Mouse (Mus musculus) liver, embryonic 11.5 days (tissue): Measurements from ENCODE around the gene Rnf216. TPM values are rescaled to one million over a fixed set of nuclear protein-coding genes. Genes with fewer than 3 reads are reported as not detected.

ENCODE experiments used
- ATAC-seq: fragments of 200-750 bp; cut with Nextera tagmentation; replicated peaks from 2 replicates; pipeline ENCODE4 v1.8.0; 2017; ENCODE audit warnings: moderate number of reproducible peaks, mild to moderate bottlenecking, moderate TSS enrichment, moderate library complexity; ENCODE audit not compliant: low FRiP score
- DNase-seq: peaks from one replicate; pipeline ENCODE4 v3.0.0-alpha.2; 2017; ENCODE audit warnings: low spot score
- H3K27ac ChIP-seq: fragments of 300-500 bp; sonication (generic); 2 replicates; pipeline ENCODE4 v1.5.1; 2014; ENCODE audit warnings: mild to moderate bottlenecking, low read depth, low read length, control low read depth
- H3K27me3 ChIP-seq: fragments of 300-500 bp; sonication (generic); replicated peaks from 2 replicates; pipeline ENCODE4 v1.6.1; 2014; ENCODE audit warnings: low read length, mixed read lengths; ENCODE audit not compliant: control insufficient read depth, insufficient read depth
- H3K36me3 ChIP-seq: fragments of 300-500 bp; sonication (generic); 2 replicates; pipeline ENCODE4 v1.6.1; 2014; ENCODE audit warnings: mild to moderate bottlenecking, low read length, moderate library complexity, mixed read lengths; ENCODE audit not compliant: control insufficient read depth, insufficient read depth
- H3K4me1 ChIP-seq: fragments of 300-500 bp; sonication (generic); replicated peaks from 2 replicates; pipeline ENCODE4 v1.6.1; 2014; ENCODE audit warnings: low read length, mixed read lengths; ENCODE audit not compliant: control insufficient read depth, insufficient read depth
- H3K4me2 ChIP-seq: fragments of 300-500 bp; sonication (generic); 2 replicates; pipeline ENCODE4 v1.6.1; 2014; ENCODE audit warnings: mild to moderate bottlenecking, control low read depth, moderate library complexity
- H3K4me3 ChIP-seq: fragments of 300-500 bp; sonication (generic); 2 replicates; pipeline ENCODE4 v1.5.1; 2014; ENCODE audit warnings: low read depth, low read length, control low read depth
- H3K9ac ChIP-seq: fragments of 300-500 bp; sonication (generic); 2 replicates; pipeline ENCODE4 v1.6.1; 2014; ENCODE audit warnings: low read depth, low read length, control low read depth
- H3K9me3 ChIP-seq: fragments of 300-500 bp; sonication (generic); 2 replicates; pipeline ENCODE4 v1.6.1; 2016; ENCODE audit warnings: low read length, inconsistent platforms, mixed read lengths; ENCODE audit not compliant: control insufficient read depth
- WGBS: fragments of 180-500 bp; shearing (Covaris S2); extraction: QIAGEN DNeasy Blood & Tissue Kit; methylation state at CpG from one replicate; pipeline ENCODE4 v1.1.7; 2014; 5-methylcytosine and 5-hydroxymethylcytosine counted together
- polyA plus RNA-seq: library from polyadenylated mRNA; unstranded; fragments of >200 nt; fragmentation: Nextera tagmentation; extraction: Ambion mirVana; gene quantifications from 2 replicates; pipeline ENCODE4 v1.2.1, GENCODE M21; 2014

The Rnf216 gene
- polyA plus RNA-seq, 1 experiment from 2014 or later: 34.7 TPM

GRCm38 (mm10) chr5:142962444-142962961 lies 150.3 kb downstream of the Rnf216 start:
- Histone ChIP-seq H3K9ac (peak overlapping the region; percentile 70), H3K4me2 (peak overlapping the region; percentile 81), H3K27me3 (peaks cover 50% of the 10 kb centered on the region), H3K27ac (peak overlapping the region; percentile 82), H3K9me3 (no peaks in the 10 kb centered on the region), H3K4me3 (peak overlapping the region; percentile 70), H3K4me1 (peaks cover 12% of the 10 kb centered on the region), H3K36me3 (peaks cover 7% of the 10 kb centered on the region; the same call in 1 of the 2 replicates)
- DNase-seq (no peak), ATAC-seq (no peak)
- 13% methylated on average over 11 of the region's 11 CpGs for WGBS

GRCm38 (mm10) chr5:142961881-142962443 lies 150.8 kb downstream of the Rnf216 start:
- peak overlapping the region; percentile 70 for H3K9ac ChIP-seq
- H3K9me3 ChIP-seq: no peaks in the 10 kb centered on the region
- peak; percentile 51 for ATAC-seq
- H3K4me1 ChIP-seq: peaks cover 12% of the 10 kb centered on the region
- H3K4me3 ChIP-seq: peak overlapping the region; percentile 70
- WGBS: 2% methylated on average over 43 of the region's 43 CpGs
- peaks cover 50% of the 10 kb centered on the region for H3K27me3 ChIP-seq
- peak; percentile 76 for DNase-seq
- peaks cover 7% of the 10 kb centered on the region; the same call in 1 of the 2 replicates for H3K36me3 ChIP-seq
- peak overlapping the region; percentile 81 for H3K4me2 ChIP-seq
- peak overlapping the region; percentile 82 for H3K27ac ChIP-seq

GRCm38 (mm10) chr5:142961398-142961880 lies 151.4 kb downstream of the Rnf216 start:
- Histone ChIP-seq H3K27ac (peak overlapping the region; percentile 82), H3K4me2 (peak overlapping the region; percentile 81), H3K4me1 (peaks cover 12% of the 10 kb centered on the region), H3K9ac (peak overlapping the region; percentile 70), H3K36me3 (peaks cover 5% of the 10 kb centered on the region; the same call in 1 of the 2 replicates), H3K4me3 (peak overlapping the region; percentile 70), H3K9me3 (no peaks in the 10 kb centered on the region), H3K27me3 (peaks cover 50% of the 10 kb centered on the region)
- DNase-seq (peak; percentile 54), ATAC-seq (peak; percentile 29; the same call in 1 of the 2 replicates)
- WGBS: 1% methylated on average over 15 of the region's 15 CpGs

GRCm38 (mm10) chr5:142960775-142961271 lies 152.0 kb downstream of the Rnf216 start:
- Histone ChIP-seq H3K27me3 (peaks cover 51% of the 10 kb centered on the region), H3K36me3 (no peaks in the 10 kb centered on the region), H3K9me3 (no peaks in the 10 kb centered on the region), H3K4me2 (peak overlapping the region; percentile 81), H3K9ac (peak overlapping the region; percentile 70), H3K27ac (peak overlapping the region; percentile 82), H3K4me1 (peaks cover 12% of the 10 kb centered on the region), H3K4me3 (peak overlapping the region; percentile 70)
- no peak for ATAC-seq
- no peak for DNase-seq
- 2% methylated on average over 59 of the region's 59 CpGs for WGBS

GRCm38 (mm10) chr5:142959576-142960556 lies 152.9 kb downstream of the Rnf216 start, which contains the start of gene Fscn1:
Gene Fscn1 (plus strand): TSS chr5:142960343.
- DNase-seq: peak; percentile 89
- peaks cover 12% of the 10 kb centered on the region for H3K4me1 ChIP-seq
- H3K27ac ChIP-seq: peak within 1 kb of the TSS; percentile 82
- H3K4me3 ChIP-seq: peak within 1 kb of the TSS; percentile 70
- H3K9ac ChIP-seq: peak within 1 kb of the TSS; percentile 70
- no peaks in the 10 kb centered on the region for H3K9me3 ChIP-seq
- peaks cover 54% of the 10 kb centered on the region for H3K27me3 ChIP-seq
- 8% methylated on average over 44 of the region's 44 CpGs for WGBS
- H3K36me3 ChIP-seq: no peaks in the 10 kb centered on the region
- H3K4me2 ChIP-seq: peak within 1 kb of the TSS; percentile 81
- ATAC-seq: peak; percentile 46

GRCm38 (mm10) chr5:142959156-142959555 lies 153.6 kb downstream of the Rnf216 start:
- WGBS: 65% methylated on average over 4 of the region's 4 CpGs

GRCm38 (mm10) chr5:142958464-142958863 lies 154.3 kb downstream of the Rnf216 start:
- 83% methylated on average over 14 of the region's 14 CpGs for WGBS
- H3K9me3 ChIP-seq: no peaks in the 10 kb centered on the region
- H3K4me1 ChIP-seq: peaks cover 5% of the 10 kb centered on the region; the same call in 1 of the 2 replicates
- no peak overlapping the region for H3K4me2 ChIP-seq
- ATAC-seq (no peak), DNase-seq (no peak)
- H3K36me3 ChIP-seq: no peaks in the 10 kb centered on the region
- H3K27ac ChIP-seq: no peak overlapping the region
- no peak overlapping the region for H3K9ac ChIP-seq
- H3K27me3 ChIP-seq: peaks cover 51% of the 10 kb centered on the region
- no peak overlapping the region for H3K4me3 ChIP-seq

More at GRCm38 (mm10) chr5:142959156-142959555, 153.6 kb downstream of the Rnf216 start:
- H3K4me3 ChIP-seq: no peak overlapping the region
- ATAC-seq (no peak), DNase-seq (no peak)
- no peak overlapping the region for H3K4me2 ChIP-seq
- H3K27me3 ChIP-seq: peaks cover 54% of the 10 kb centered on the region
- no peaks in the 10 kb centered on the region for H3K9me3 ChIP-seq
- H3K27ac ChIP-seq: no peak overlapping the region
- peaks cover 11% of the 10 kb centered on the region for H3K4me1 ChIP-seq
- no peak overlapping the region for H3K9ac ChIP-seq
- H3K36me3 ChIP-seq: no peaks in the 10 kb centered on the region
